Mouse (Mus musculus): Measurements from ENCODE around the gene Dach1.

Dach1 gene

GRCm38 (mm10) chr14:97850486-97850885 lies 319.1 kb downstream of the Dach1 start:
- DNase-seq (ENCODE audit: low spot score in 2 of 2): no peak

- no peak for DNase-seq (ENCODE audit: low spot score in 2 of 2)
These were observed 321.9 kb downstream of the Dach1 start for GRCm38 (mm10) chr14:97847641-97848040.

GRCm38 (mm10) chr14:97839275-97839674 lies 330.3 kb downstream of the Dach1 start:
- DNase-seq (ENCODE audit: low spot score in 2 of 2): no peak

- DNase-seq (ENCODE audit: low spot score in 2 of 2): no peak
These were observed 339.7 kb downstream of the Dach1 start for GRCm38 (mm10) chr14:97829865-97830264.

GRCm38 (mm10) chr14:97814555-97815175 lies 354.9 kb downstream of the Dach1 start:
- DNase-seq (ENCODE audit: low spot score in 2 of 2): no peak

- DNase-seq (ENCODE audit: low spot score in 2 of 2): no peak
These were observed 356.0 kb downstream of the Dach1 start for GRCm38 (mm10) chr14:97813557-97813956.

GRCm38 (mm10) chr14:97795385-97795952 lies 374.1 kb downstream of the Dach1 start:
- DNase-seq (ENCODE audit: low spot score in 2 of 2): no peak

- DNase-seq (ENCODE audit: low spot score in 2 of 2): no peak
These were observed 395.3 kb downstream of the Dach1 start for GRCm38 (mm10) chr14:97774135-97774767.

- DNase-seq (ENCODE audit: low spot score in 2 of 2): no peak
These were observed 415.2 kb downstream of the Dach1 start for GRCm38 (mm10) chr14:97754400-97754799.

GRCm38 (mm10) chr14:97753973-97754372 lies 415.6 kb downstream of the Dach1 start:
- DNase-seq (ENCODE audit: low spot score in 2 of 2): no peak

GRCm38 (mm10) chr14:97743252-97743651 lies 426.3 kb downstream of the Dach1 start:
- no peak for DNase-seq (ENCODE audit: low spot score in 2 of 2)

GRCm38 (mm10) chr14:97742785-97743184 lies 426.8 kb downstream of the Dach1 start:
- DNase-seq (ENCODE audit: low spot score in 2 of 2): no peak

Measured in frontal cortex, postnatal 25 days (tissue).